Mouse (Mus musculus) midbrain, embryonic 11.5 days (tissue): ENCODE measurements around the gene Mpeg1. TPM values are rescaled to one million over a fixed set of nuclear protein-coding genes. Genes with fewer than 3 reads are reported as not detected.
A peak's percentile ranks its signal among the peaks of the same experiment; 100 is the strongest.

Source experiments
- ATAC-seq: fragments of 200-750 bp; cut with Nextera tagmentation; 2 replicates; pipeline ENCODE4 v1.8.0; 2017; ENCODE audit warnings: moderate TSS enrichment, moderate library complexity; ENCODE audit not compliant: low FRiP score
- DNase-seq: peaks from one replicate; pipeline ENCODE4 v3.0.0; 2015; ENCODE audit warnings: low spot score; ENCODE audit errors: missing footprints
- H3K27ac ChIP-seq: fragments of 300-500 bp; sonication (generic); 2 replicates; pipeline ENCODE4 v1.5.1; 2014; ENCODE audit warnings: low read depth, low read length
- H3K27me3 ChIP-seq: fragments of 300-500 bp; sonication (generic); 2 replicates; pipeline ENCODE4 v1.6.1; 2014; ENCODE audit warnings: mild to moderate bottlenecking, low read length, moderate library complexity, mixed read lengths; ENCODE audit not compliant: control insufficient read depth, insufficient read depth
- H3K36me3 ChIP-seq: fragments of 300-500 bp; sonication (generic); 2 replicates; pipeline ENCODE4 v1.6.1; 2014; ENCODE audit warnings: mild to moderate bottlenecking, low read length, moderate library complexity, mixed read lengths; ENCODE audit not compliant: control insufficient read depth, insufficient read depth
- H3K4me1 ChIP-seq: fragments of 300-500 bp; sonication (generic); 2 replicates; pipeline ENCODE4 v1.6.1; 2014; ENCODE audit warnings: low read length; ENCODE audit not compliant: control insufficient read depth, insufficient read depth
- H3K4me2 ChIP-seq: fragments of 300-500 bp; sonication (generic); 2 replicates; pipeline ENCODE4 v1.6.1; 2014; ENCODE audit warnings: mild to moderate bottlenecking, moderate library complexity
- H3K4me3 ChIP-seq: fragments of 300-500 bp; sonication (generic); 2 replicates; pipeline ENCODE4 v1.5.1; 2014; ENCODE audit warnings: low read depth, low read length
- H3K9ac ChIP-seq: fragments of 300-500 bp; sonication (generic); 2 replicates; pipeline ENCODE4 v1.6.1; 2014; ENCODE audit warnings: low read length
- H3K9me3 ChIP-seq: fragments of 300-500 bp; sonication (generic); 2 replicates; pipeline ENCODE4 v1.6.1; 2016; ENCODE audit warnings: low read length; ENCODE audit not compliant: control insufficient read depth
- WGBS: fragments of 180-500 bp; shearing (Covaris S2); extraction: QIAGEN DNeasy Blood & Tissue Kit; methylation state at CpG from one replicate; pipeline ENCODE4 v1.1.7; 2014; 5-methylcytosine and 5-hydroxymethylcytosine counted together
- polyA plus RNA-seq: library from polyadenylated mRNA; unstranded; fragments of >200 nt; fragmentation: Nextera tagmentation; extraction: Ambion mirVana; gene quantifications from 2 replicates; pipeline ENCODE4 v1.2.1, GENCODE M21; 2014

The Mpeg1 gene
- polyA plus RNA-seq, 1 experiment from 2014 or later: 1.1 TPM

GRCm38 (mm10) chr19:12462851-12463721 lies 2.5 kb downstream of the Mpeg1 start:
- no peak overlapping the region for H3K4me2 ChIP-seq
- H3K27ac ChIP-seq: no peak overlapping the region
- H3K9me3 ChIP-seq: no peaks in the 10 kb centered on the region
- H3K9ac ChIP-seq: no peak overlapping the region
- ATAC-seq (no peak), DNase-seq (peak; percentile 87)
- no peak overlapping the region for H3K4me3 ChIP-seq
- H3K36me3 ChIP-seq: peaks cover 6% of the 10 kb centered on the region; the same call in 1 of the 2 replicates
- no peaks in the 10 kb centered on the region for H3K27me3 ChIP-seq
- H3K4me1 ChIP-seq: peaks cover 4% of the 10 kb centered on the region; the same call in 1 of the 2 replicates
- 68% methylated on average over 7 of the region's 7 CpGs for WGBS

- Histone ChIP-seq H3K9me3 (no peaks in the 10 kb centered on the region), H3K27me3 (no peaks in the 10 kb centered on the region), H3K36me3 (peaks cover 6% of the 10 kb centered on the region; the same call in 1 of the 2 replicates), H3K4me3 (no peak overlapping the region), H3K4me2 (no peak overlapping the region), H3K4me1 (peaks cover 4% of the 10 kb centered on the region; the same call in 1 of the 2 replicates), H3K9ac (no peak overlapping the region), H3K27ac (no peak overlapping the region)
- DNase-seq (peak; percentile 59), ATAC-seq (no peak)
- 44% methylated on average over 1 of the region's 1 CpGs for WGBS
Observed at GRCm38 (mm10) chr19:12463722-12464035, 3.1 kb downstream of the Mpeg1 start.

GRCm38 (mm10) chr19:12464127-12464526 lies 3.5 kb downstream of the Mpeg1 start:
- no peaks in the 10 kb centered on the region for H3K9me3 ChIP-seq
- ATAC-seq (no peak), DNase-seq (peak; percentile 85)
- no peaks in the 10 kb centered on the region for H3K27me3 ChIP-seq
- WGBS: 88% methylated on average over 5 of the region's 5 CpGs
- no peak overlapping the region for H3K9ac ChIP-seq
- H3K27ac ChIP-seq: no peak overlapping the region; the same call in 1 of the 2 replicates
- H3K4me3 ChIP-seq: no peak overlapping the region
- peaks cover 4% of the 10 kb centered on the region; the same call in 1 of the 2 replicates for H3K4me1 ChIP-seq
- H3K4me2 ChIP-seq: no peak overlapping the region
- peaks cover 10% of the 10 kb centered on the region for H3K36me3 ChIP-seq

- peak; percentile 72 for DNase-seq
- ATAC-seq: no peak
- H3K36me3 ChIP-seq: peaks cover 15% of the 10 kb centered on the region
Observed at GRCm38 (mm10) chr19:12464674-12465073, 4.1 kb downstream of the Mpeg1 start.

GRCm38 (mm10) chr19:12465530-12466144 lies 5.1 kb downstream of the Mpeg1 start:
- Histone ChIP-seq H3K4me3 (no peak overlapping the region), H3K36me3 (peaks cover 18% of the 10 kb centered on the region), H3K4me2 (no peak overlapping the region), H3K9ac (no peak overlapping the region), H3K27me3 (no peaks in the 10 kb centered on the region), H3K9me3 (no peaks in the 10 kb centered on the region), H3K4me1 (peaks cover 4% of the 10 kb centered on the region; the same call in 1 of the 2 replicates), H3K27ac (no peak overlapping the region)
- 92% methylated on average over 10 of the region's 10 CpGs for WGBS
- peak; percentile 47 for ATAC-seq
- no peak for DNase-seq

More at GRCm38 (mm10) chr19:12464674-12465073, 4.1 kb downstream of the Mpeg1 start:
- Histone ChIP-seq H3K9ac (no peak overlapping the region), H3K27ac (no peak overlapping the region), H3K9me3 (no peaks in the 10 kb centered on the region), H3K4me3 (no peak overlapping the region), H3K4me2 (no peak overlapping the region), H3K4me1 (peaks cover 4% of the 10 kb centered on the region; the same call in 1 of the 2 replicates), H3K27me3 (no peaks in the 10 kb centered on the region)
- WGBS: 89% methylated on average over 4 of the region's 4 CpGs

GRCm38 (mm10) chr19:12466204-12466603 lies 5.6 kb downstream of the Mpeg1 start:
- no peak overlapping the region for H3K9ac ChIP-seq
- 35% methylated on average over 7 of the region's 7 CpGs for WGBS
- H3K9me3 ChIP-seq: no peaks in the 10 kb centered on the region
- H3K36me3 ChIP-seq: peaks cover 18% of the 10 kb centered on the region
- peaks cover 4% of the 10 kb centered on the region; the same call in 1 of the 2 replicates for H3K4me1 ChIP-seq
- no peaks in the 10 kb centered on the region for H3K27me3 ChIP-seq
- DNase-seq (peak; percentile 90), ATAC-seq (peak; percentile 58)
- H3K4me3 ChIP-seq: no peak overlapping the region
- H3K27ac ChIP-seq: no peak overlapping the region
- no peak overlapping the region for H3K4me2 ChIP-seq

GRCm38 (mm10) chr19:12467436-12467835 lies 6.9 kb downstream of the Mpeg1 start:
- H3K4me1 ChIP-seq: peaks cover 4% of the 10 kb centered on the region; the same call in 1 of the 2 replicates
- WGBS: 84% methylated on average over 5 of the region's 5 CpGs
- ATAC-seq (peak; percentile 20; the same call in 1 of the 2 replicates), DNase-seq (peak; percentile 84)
- H3K4me2 ChIP-seq: no peak overlapping the region
- no peaks in the 10 kb centered on the region for H3K9me3 ChIP-seq
- no peak overlapping the region for H3K27ac ChIP-seq
- no peak overlapping the region for H3K4me3 ChIP-seq
- peaks cover 18% of the 10 kb centered on the region for H3K36me3 ChIP-seq
- H3K9ac ChIP-seq: no peak overlapping the region
- no peaks in the 10 kb centered on the region for H3K27me3 ChIP-seq

GRCm38 (mm10) chr19:12471866-12472265 lies 11.3 kb downstream of the Mpeg1 start:
- peaks cover 37% of the 10 kb centered on the region for H3K36me3 ChIP-seq
- no peaks in the 10 kb centered on the region for H3K9me3 ChIP-seq
- 75% methylated on average over 3 of the region's 3 CpGs for WGBS
- no peak overlapping the region for H3K4me3 ChIP-seq
- no peak overlapping the region for H3K27ac ChIP-seq
- H3K9ac ChIP-seq: no peak overlapping the region
- H3K4me2 ChIP-seq: no peak overlapping the region
- no peak for DNase-seq
- no peaks in the 10 kb centered on the region for H3K27me3 ChIP-seq
- no peaks in the 10 kb centered on the region for H3K4me1 ChIP-seq
- no peak for ATAC-seq
